Mouse (Mus musculus) brown adipose tissue, adult 24 weeks (tissue): ENCODE results near the gene Plxdc1. TPM values are rescaled to one million over a fixed set of nuclear protein-coding genes. Genes with fewer than 3 reads are reported as not detected.
A peak's percentile ranks its signal among the peaks of the same experiment; 100 is the strongest.

Experiments used
- H3K27ac ChIP-seq: fragments of 200-500 bp; replicated peaks from 2 replicates; pipeline ENCODE4 v1.5.1; 2012; ENCODE audit warnings: low read depth, mild to moderate bottlenecking, low read length
- H3K4me1 ChIP-seq: fragments of 200-500 bp; 2 replicates; pipeline ENCODE4 v1.6.1; 2012; ENCODE audit warnings: low read length, mixed read lengths; ENCODE audit not compliant: control insufficient read depth, insufficient read depth, insufficient read length
- H3K4me3 ChIP-seq: fragments of 200-500 bp; 2 replicates; pipeline ENCODE4 v1.5.1; 2012; ENCODE audit warnings: low read depth, mild to moderate bottlenecking, low read length, moderate library complexity; ENCODE audit not compliant: insufficient read depth
- polyA plus RNA-seq: library from polyadenylated mRNA; stranded (reverse); fragments of >200 nt; gene quantifications from 2 replicates; pipeline ENCODE4 v1.2.4, GENCODE M21; 2012; ENCODE audit not compliant: missing spikeins, insufficient read depth, insufficient read length

Gene Plxdc1
- polyA plus RNA-seq, 1 experiment: 0.55 TPM

- H3K4me3 ChIP-seq: no peak overlapping the region
- no peaks in the 10 kb centered on the region for H3K4me1 ChIP-seq
- no peak overlapping the region for H3K27ac ChIP-seq
Measured at GRCm38 (mm10) chr11:97905540-97905939, 80.7 kb downstream of the Plxdc1 start.

DNA sequence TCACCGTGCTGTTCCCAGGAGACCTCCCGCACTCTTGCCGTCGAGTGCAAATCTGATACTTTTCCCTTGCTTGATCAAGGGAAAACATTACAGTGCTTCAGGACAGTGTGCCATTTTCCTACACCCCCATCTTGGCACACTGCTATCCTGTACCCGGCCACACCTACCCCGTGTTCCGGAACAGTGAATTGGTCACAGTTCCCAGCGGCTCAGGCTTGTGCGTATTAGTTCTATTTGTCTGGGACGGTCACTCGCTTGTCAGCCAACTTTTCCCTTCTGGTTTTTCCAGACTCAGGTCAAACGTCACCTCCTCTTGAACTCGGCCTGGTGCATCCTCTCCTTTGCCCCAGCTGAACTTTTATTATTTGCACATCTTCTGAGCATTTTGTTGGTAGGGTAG lies 81.4 kb downstream of the Plxdc1 start:
- Histone ChIP-seq H3K27ac (no peak overlapping the region), H3K4me1 (no peaks in the 10 kb centered on the region), H3K4me3 (no peak overlapping the region)

- Histone ChIP-seq H3K4me1 (no peaks in the 10 kb centered on the region), H3K4me3 (no peak overlapping the region), H3K27ac (no peak overlapping the region)
Measured at GRCm38 (mm10) chr11:97901806-97902205, 84.4 kb downstream of the Plxdc1 start.

GRCm38 (mm10) chr11:97899822-97900221 lies 86.4 kb downstream of the Plxdc1 start:
- Histone ChIP-seq H3K4me3 (no peak overlapping the region), H3K27ac (peak overlapping the region; percentile 51), H3K4me1 (no peaks in the 10 kb centered on the region)

- no peak overlapping the region for H3K4me3 ChIP-seq
- H3K4me1 ChIP-seq: no peaks in the 10 kb centered on the region
Measured at GRCm38 (mm10) chr11:97897568-97898185, 88.6 kb downstream of the Plxdc1 start.

GRCm38 (mm10) chr11:97896655-97897054 lies 89.6 kb downstream of the Plxdc1 start:
- H3K4me3 ChIP-seq: no peak overlapping the region
- no peak overlapping the region for H3K27ac ChIP-seq

More at GRCm38 (mm10) chr11:97897568-97898185, 88.6 kb downstream of the Plxdc1 start:
- H3K27ac ChIP-seq: no peak overlapping the region

GRCm38 (mm10) chr11:97891821-97892220 lies 94.4 kb downstream of the Plxdc1 start:
- H3K27ac ChIP-seq: no peak overlapping the region
- no peak overlapping the region for H3K4me3 ChIP-seq
- H3K4me1 ChIP-seq: no peaks in the 10 kb centered on the region

More at GRCm38 (mm10) chr11:97896655-97897054, 89.6 kb downstream of the Plxdc1 start:
- H3K4me1 ChIP-seq: no peaks in the 10 kb centered on the region

- H3K27ac ChIP-seq: no peak overlapping the region
- no peak overlapping the region for H3K4me3 ChIP-seq
- H3K4me1 ChIP-seq: no peaks in the 10 kb centered on the region
Measured at GRCm38 (mm10) chr11:97885296-97885915, 100.8 kb downstream of the Plxdc1 start.

GRCm38 (mm10) chr11:97884601-97885185 lies 101.6 kb downstream of the Plxdc1 start:
- Histone ChIP-seq H3K27ac (0 out of 2 replicates have a peak overlapping the region, but pooled peaks have one; percentile 9), H3K4me1 (no peaks in the 10 kb centered on the region), H3K4me3 (peak overlapping the region; percentile 65)

DNA sequence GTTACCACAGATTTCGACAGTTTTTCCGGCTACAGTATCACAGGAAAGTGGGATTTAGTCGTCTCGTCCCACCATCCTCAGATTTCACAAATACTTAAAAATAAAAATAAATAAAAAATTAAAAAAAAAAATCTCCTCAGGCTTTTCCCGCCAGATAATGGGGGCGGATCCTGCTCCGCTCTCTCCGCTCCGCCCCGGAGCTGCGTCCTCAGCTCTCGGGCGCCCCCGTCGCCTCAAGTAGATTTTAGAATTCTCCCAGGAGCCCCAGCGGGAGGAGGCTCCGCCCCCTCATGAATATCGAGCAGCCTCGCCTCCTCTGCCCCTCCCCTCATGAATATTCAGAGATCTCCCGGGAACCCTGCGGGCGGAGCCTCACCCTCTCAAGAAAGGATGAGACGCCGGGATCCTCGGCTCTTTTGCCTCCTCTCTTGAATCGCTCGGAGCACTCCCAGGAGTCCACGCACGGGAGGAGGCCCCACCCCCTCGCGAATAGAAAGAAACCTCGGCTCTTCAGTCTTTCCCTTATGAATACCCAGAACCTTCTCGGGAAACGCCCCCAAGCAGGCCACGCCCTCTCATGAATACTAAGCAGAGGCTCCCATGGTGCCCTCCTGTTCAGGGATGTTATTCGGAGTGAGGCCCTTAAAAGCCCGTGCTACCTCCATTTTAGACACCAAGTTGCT lies 102.2 kb downstream of the Plxdc1 start, which contains the start of gene Fbxo47:
Fbxo47 (minus strand) TSS at position 237 of the 683 bp plus-strand sequence.
- Histone ChIP-seq H3K4me1 (no peaks in the 10 kb centered on the region), H3K27ac (peak within 1 kb of the TSS; percentile 90), H3K4me3 (peak within 1 kb of the TSS; percentile 80)

DNA sequence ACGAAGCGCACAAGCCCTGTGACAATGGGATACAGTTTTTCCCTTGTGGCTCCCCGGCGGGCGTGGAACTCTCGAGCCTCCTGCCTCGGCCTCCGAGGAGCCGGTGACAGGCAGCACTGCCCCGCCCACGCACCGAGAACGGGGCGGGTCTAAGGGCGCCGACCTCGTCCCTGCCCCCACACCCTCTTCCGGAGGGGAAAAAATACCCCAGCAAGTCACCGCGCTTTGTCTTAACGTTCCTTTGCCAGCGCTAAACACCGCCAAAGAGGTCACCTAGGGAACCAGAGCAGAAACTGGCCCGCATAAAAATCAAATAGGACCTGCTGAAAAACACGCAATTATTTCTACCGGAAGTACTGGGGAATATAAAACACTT lies 102.7 kb downstream of the Plxdc1 start:
- peak overlapping the region; percentile 90 for H3K27ac ChIP-seq
- H3K4me3 ChIP-seq: peak overlapping the region; percentile 80
- H3K4me1 ChIP-seq: no peaks in the 10 kb centered on the region

DNA sequence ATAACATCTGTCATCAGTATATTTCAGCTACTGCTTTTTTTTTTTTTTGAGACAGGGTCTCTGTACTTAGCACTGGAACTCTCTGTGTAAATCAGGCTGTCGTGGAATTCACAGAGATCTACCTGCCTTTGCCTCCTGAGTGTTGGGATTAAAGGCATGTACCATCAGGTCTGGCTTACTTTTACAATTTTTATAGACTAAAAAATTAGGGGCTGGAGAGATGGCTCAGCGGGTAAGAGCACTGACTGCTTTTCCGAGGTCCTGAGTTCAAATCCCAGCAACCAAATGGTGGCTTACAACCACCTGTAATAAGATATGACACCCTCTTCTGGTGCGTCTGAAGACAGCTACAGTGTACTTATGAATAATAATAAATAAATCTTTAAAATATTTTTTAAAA lies 105.9 kb downstream of the Plxdc1 start:
- Histone ChIP-seq H3K27ac (no peak overlapping the region), H3K4me3 (no peak overlapping the region), H3K4me1 (no peaks in the 10 kb centered on the region)

- Histone ChIP-seq H3K4me3 (no peak overlapping the region), H3K4me1 (no peaks in the 10 kb centered on the region), H3K27ac (no peak overlapping the region)
Measured at GRCm38 (mm10) chr11:97877341-97877740, 108.9 kb downstream of the Plxdc1 start.

DNA sequence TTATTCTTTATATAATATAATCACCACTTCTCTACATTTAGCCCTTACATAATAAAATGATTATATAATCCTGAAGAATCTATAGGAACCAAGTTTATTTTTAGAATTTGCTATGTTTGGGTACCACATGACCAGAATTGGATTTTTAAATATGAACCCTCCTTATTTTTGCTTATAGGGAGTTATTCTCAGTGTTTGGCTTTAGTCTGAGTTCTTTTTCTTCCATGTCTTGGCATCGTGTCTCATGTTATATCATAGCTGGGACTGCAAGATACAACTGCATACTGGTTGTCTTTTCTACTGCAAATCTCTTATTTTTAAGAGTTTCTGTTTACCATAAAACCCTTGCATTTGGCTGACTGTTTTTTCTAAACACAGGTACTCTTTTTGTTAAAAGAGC lies 111.8 kb downstream of the Plxdc1 start:
- no peak overlapping the region for H3K4me3 ChIP-seq
- no peaks in the 10 kb centered on the region for H3K4me1 ChIP-seq
- H3K27ac ChIP-seq: no peak overlapping the region
